Mouse (Mus musculus) C2C12 (cell line): ENCODE results near the gene Magel2. TPM values are rescaled to one million over a fixed set of nuclear protein-coding genes. Genes with fewer than 3 reads are reported as not detected.

ENCODE experiments used
- H3K27me3 ChIP-seq: one replicate; pipeline ENCODE4 v1.6.1; 2011; ENCODE audit not compliant: control insufficient read depth, insufficient read depth, insufficient read length
- H3K36me3 ChIP-seq: one replicate; pipeline ENCODE4 v1.6.1; 2011; ENCODE audit not compliant: control insufficient read depth, insufficient read depth
- H3K4me3 ChIP-seq: one replicate; pipeline ENCODE4 v1.5.1; 2011; ENCODE audit warnings: mild to moderate bottlenecking, control low read depth; ENCODE audit not compliant: poor library complexity, insufficient read depth, severe bottlenecking
- H3K79me2 ChIP-seq: one replicate; pipeline ENCODE4 v1.6.1; 2011; ENCODE audit not compliant: control insufficient read depth, insufficient read depth
- H3K79me3 ChIP-seq: one replicate; pipeline ENCODE4 v1.6.1; 2011; ENCODE audit warnings: low read depth, control low read depth
- H3ac ChIP-seq: one replicate; pipeline ENCODE3; 2011; ENCODE audit warnings: low read depth; ENCODE audit not compliant: control insufficient read depth, insufficient read length
- CEBPB ChIP-seq: IDR thresholded peaks from one replicate; pipeline ENCODE4 v1.6.1; 2011; ENCODE audit warnings: low read depth, mild to moderate bottlenecking, control low read depth, moderate library complexity
- CTCF ChIP-seq: IDR thresholded peaks from one replicate; pipeline ENCODE4 v1.5.1; 2011; ENCODE audit not compliant: control insufficient read depth, insufficient read depth, insufficient read length
- FOSL1 ChIP-seq: IDR thresholded peaks from one replicate; pipeline ENCODE4 v1.8.0; 2011; ENCODE audit warnings: mild to moderate bottlenecking, low read length; ENCODE audit not compliant: poor library complexity, insufficient read depth, severe bottlenecking
- MAX ChIP-seq: IDR thresholded peaks from one replicate; pipeline ENCODE4 v1.6.1; 2011; ENCODE audit warnings: mild to moderate bottlenecking, control low read depth
- MYOD1 ChIP-seq: IDR thresholded peaks from one replicate; pipeline ENCODE4 v1.6.1; 2011; ENCODE audit warnings: low read depth; ENCODE audit not compliant: control insufficient read depth, insufficient read length
- MYOG ChIP-seq: IDR thresholded peaks from one replicate; pipeline ENCODE4 v1.6.1; 2011; ENCODE audit not compliant: control insufficient read depth, insufficient read length; ENCODE audit errors: extremely low read depth
- USF1 ChIP-seq: IDR thresholded peaks from one replicate; pipeline ENCODE4 v1.6.1; 2011; ENCODE audit warnings: low read depth, mild to moderate bottlenecking, control low read depth, moderate library complexity
- polyA plus RNA-seq: library from polyadenylated mRNA; unstranded; fragments of >200 nt; fragmentation: generic; extraction: Trizol; gene quantifications from one replicate; pipeline ENCODE4 v1.2.1, GENCODE M21; 2012; ENCODE audit warnings: missing spikeins

Gene Magel2
- polyA plus RNA-seq, 1 experiment = 0.01 TPM

DNA sequence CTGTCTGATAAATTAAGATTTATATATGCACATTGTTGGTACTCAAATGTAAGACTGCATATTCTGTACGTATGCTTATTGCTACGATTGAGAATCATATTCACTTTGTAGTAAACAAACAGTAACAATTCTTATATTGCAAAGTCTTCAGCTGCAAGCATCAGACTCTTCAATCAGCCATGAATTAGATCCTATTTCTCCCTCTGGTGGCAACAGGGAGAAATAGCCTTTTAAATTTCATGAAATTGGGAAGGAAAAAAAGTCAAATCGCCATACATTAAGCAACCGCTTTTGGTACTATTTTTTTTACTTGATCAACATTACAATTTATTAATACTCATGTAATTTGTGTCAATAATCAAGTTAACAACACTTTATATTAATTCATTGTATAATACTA is 11.5 kb downstream of the Magel2 start:
- Histone ChIP-seq H3K79me3 (no peaks in the 10 kb centered on the region), H3K79me2 (no peaks in the 10 kb centered on the region), H3K27me3 (no peaks in the 10 kb centered on the region), H3ac (no peak overlapping the region), H3K4me3 (no peak overlapping the region), H3K36me3 (no peaks in the 10 kb centered on the region)
- TF ChIP-seq FOSL1 (no peak), MYOD1 (no peak), CEBPB (no peak), MAX (no peak), USF1 (no peak), CTCF (no peak), MYOG (no peak)

GRCm38 (mm10) chr7:62392202-62392601 is 15.4 kb downstream of the Magel2 start:
- Histone ChIP-seq H3K79me2 (no peaks in the 10 kb centered on the region), H3K36me3 (no peaks in the 10 kb centered on the region), H3ac (no peak overlapping the region), H3K27me3 (no peaks in the 10 kb centered on the region), H3K79me3 (no peaks in the 10 kb centered on the region), H3K4me3 (no peak overlapping the region)
- TF ChIP-seq MAX (no peak), CEBPB (no peak), MYOD1 (no peak), FOSL1 (no peak), USF1 (no peak), CTCF (no peak), MYOG (no peak)

DNA sequence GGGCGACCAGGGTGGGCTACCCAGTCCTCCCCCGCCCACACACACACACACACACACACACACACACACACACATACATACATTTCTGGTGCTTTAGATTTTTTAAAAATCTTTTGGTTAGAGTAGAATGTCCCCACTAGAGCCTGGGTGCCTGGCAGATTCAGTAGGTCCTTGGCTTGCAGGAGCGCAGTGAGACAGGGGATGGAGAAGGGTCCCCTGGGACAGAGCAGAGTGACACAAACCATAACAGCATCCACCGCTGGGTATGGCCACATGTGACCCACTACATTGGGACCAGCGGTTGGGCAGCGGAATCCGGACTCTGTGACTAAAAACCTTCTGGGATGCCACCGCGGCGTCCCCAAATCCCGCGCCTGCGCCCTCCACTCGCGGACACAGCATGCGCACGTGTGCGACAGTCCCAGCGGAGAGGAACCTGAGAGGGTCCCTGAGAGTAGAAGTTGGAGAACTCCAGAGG is 29.8 kb downstream of the Magel2 start:
- Histone ChIP-seq H3K79me2 (no peaks in the 10 kb centered on the region), H3K79me3 (no peaks in the 10 kb centered on the region), H3ac (no peak overlapping the region), H3K27me3 (no peaks in the 10 kb centered on the region), H3K36me3 (no peaks in the 10 kb centered on the region), H3K4me3 (no peak overlapping the region)
- no peak for TF ChIP-seq CEBPB
- no peak for TF ChIP-seq MYOG
- TF ChIP-seq MYOD1 = no peak
- no peak for TF ChIP-seq FOSL1
- TF ChIP-seq USF1 = no peak

DNA sequence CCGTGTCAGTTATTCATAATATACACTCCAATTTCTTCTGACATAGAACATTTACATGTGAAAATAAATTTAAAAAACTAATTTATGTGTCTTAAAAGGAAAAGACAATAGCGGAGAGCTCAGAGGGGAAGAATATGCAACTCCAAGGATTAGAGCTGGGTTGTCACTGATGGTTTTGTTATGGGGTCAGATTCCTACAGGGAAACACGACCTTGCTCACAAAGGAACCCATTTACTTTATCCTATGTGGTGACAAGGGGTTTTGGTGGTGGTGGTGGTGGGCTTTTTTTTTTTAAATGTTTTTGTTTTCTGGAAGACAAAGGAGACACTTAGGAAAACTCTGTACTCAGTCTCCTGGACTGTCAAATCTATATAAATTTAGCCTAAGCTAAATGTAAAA is 31.0 kb downstream of the Magel2 start:
- no peak overlapping the region for H3ac ChIP-seq
- H3K27me3 ChIP-seq = no peaks in the 10 kb centered on the region
- no peak for TF ChIP-seq FOSL1
- TF ChIP-seq MYOG = no peak
- TF ChIP-seq CTCF = no peak
- no peak for TF ChIP-seq CEBPB
- no peak for TF ChIP-seq MAX
- TF ChIP-seq USF1 = no peak
- TF ChIP-seq MYOD1 = no peak
- H3K79me2 ChIP-seq = no peaks in the 10 kb centered on the region
- no peaks in the 10 kb centered on the region for H3K79me3 ChIP-seq
- H3K36me3 ChIP-seq = no peaks in the 10 kb centered on the region
- no peak overlapping the region for H3K4me3 ChIP-seq

DNA sequence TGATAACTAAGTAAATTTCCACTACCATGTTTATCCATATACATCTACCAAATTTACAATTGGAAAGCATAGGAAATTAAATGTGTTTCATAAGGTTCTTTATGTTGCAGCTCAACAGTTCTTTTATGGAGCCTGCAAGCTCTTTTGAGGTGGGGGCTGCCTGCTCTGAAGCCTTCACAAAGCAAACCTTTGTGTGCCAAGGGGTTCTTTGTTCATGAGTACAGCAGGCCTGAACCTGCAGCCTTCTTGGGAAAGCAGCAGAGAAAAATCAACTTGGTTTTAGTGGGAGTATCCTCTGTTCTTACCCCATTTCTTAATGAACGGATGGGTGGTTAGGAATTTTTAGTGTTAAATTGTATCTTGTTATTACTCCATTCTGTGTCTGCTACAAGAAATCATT is 38.4 kb downstream of the Magel2 start:
- H3K79me2 ChIP-seq = peaks cover 18% of the 10 kb centered on the region
- H3K4me3 ChIP-seq = no peak overlapping the region
- H3K27me3 ChIP-seq = no peaks in the 10 kb centered on the region
- H3K36me3 ChIP-seq = no peaks in the 10 kb centered on the region
- TF ChIP-seq MYOD1 (no peak), USF1 (no peak), MYOG (no peak), MAX (no peak), FOSL1 (no peak)
- no peak overlapping the region for H3ac ChIP-seq
- peaks cover 6% of the 10 kb centered on the region for H3K79me3 ChIP-seq

GRCm38 (mm10) chr7:62416173-62416572 is 39.4 kb downstream of the Magel2 start:
- no peak overlapping the region for H3ac ChIP-seq
- H3K4me3 ChIP-seq = no peak overlapping the region
- peaks cover 18% of the 10 kb centered on the region for H3K79me2 ChIP-seq
- no peaks in the 10 kb centered on the region for H3K27me3 ChIP-seq
- H3K36me3 ChIP-seq = no peaks in the 10 kb centered on the region
- peaks cover 6% of the 10 kb centered on the region for H3K79me3 ChIP-seq
- TF ChIP-seq FOSL1 = no peak

- H3K36me3 ChIP-seq = no peaks in the 10 kb centered on the region
- no peak for TF ChIP-seq USF1
- no peak for TF ChIP-seq FOSL1
- TF ChIP-seq MYOG = no peak
- no peak for TF ChIP-seq MYOD1
- TF ChIP-seq MAX = no peak
- TF ChIP-seq CTCF = no peak
- TF ChIP-seq CEBPB = no peak
- H3K27me3 ChIP-seq = peaks cover 3% of the 10 kb centered on the region
- H3ac ChIP-seq = no peak overlapping the region
- H3K79me2 ChIP-seq = peaks cover 18% of the 10 kb centered on the region
- H3K79me3 ChIP-seq = peaks cover 6% of the 10 kb centered on the region
- no peak overlapping the region for H3K4me3 ChIP-seq
Measured at GRCm38 (mm10) chr7:62418346-62418745, 41.5 kb downstream of the Magel2 start.
